Mouse (Mus musculus) liver, postnatal 0 days (tissue): ENCODE data around the gene Phyhd1. TPM values are rescaled to one million over a fixed set of nuclear protein-coding genes. Genes with fewer than 3 reads are reported as not detected.

ENCODE experiments used
- ATAC-seq: fragments of 200-750 bp; cut with Nextera tagmentation; 2 replicates; pipeline ENCODE4 v1.8.0; 2017; ENCODE audit warnings: mild to moderate bottlenecking, moderate library complexity
- DNase-seq: peaks from one replicate; pipeline ENCODE4 v3.0.0-alpha.2; 2016
- H3K27ac ChIP-seq: fragments of 300-500 bp; sonication (generic); 2 replicates; pipeline ENCODE4 v1.5.1; 2014; ENCODE audit warnings: antibody characterized with exemption, moderate library complexity, mild to moderate bottlenecking, low read depth
- H3K27me3 ChIP-seq: fragments of 300-500 bp; sonication (generic); 2 replicates; pipeline ENCODE4 v1.6.1; 2014; ENCODE audit warnings: low read length, control low read depth, mixed read lengths; ENCODE audit not compliant: insufficient read depth
- H3K36me3 ChIP-seq: fragments of 300-500 bp; sonication (generic); replicated peaks from 2 replicates; pipeline ENCODE4 v1.6.1; 2014; ENCODE audit warnings: mild to moderate bottlenecking, control low read depth, low read length, moderate library complexity, mixed read lengths; ENCODE audit not compliant: insufficient read depth
- H3K4me1 ChIP-seq: fragments of 300-500 bp; sonication (generic); 2 replicates; pipeline ENCODE4 v1.6.1; 2014; ENCODE audit warnings: antibody characterized with exemption, mild to moderate bottlenecking, control low read depth; ENCODE audit not compliant: insufficient read depth
- H3K4me2 ChIP-seq: fragments of 300-500 bp; sonication (generic); 2 replicates; pipeline ENCODE4 v1.6.1; 2014; ENCODE audit warnings: low read depth, mild to moderate bottlenecking, low read length, moderate library complexity, mixed read lengths
- H3K4me3 ChIP-seq: fragments of 300-500 bp; sonication (generic); 2 replicates; pipeline ENCODE4 v1.5.1; 2014; ENCODE audit warnings: low read depth, low read length
- H3K9ac ChIP-seq: fragments of 300-500 bp; sonication (generic); replicated peaks from 2 replicates; pipeline ENCODE4 v1.6.1; 2014; ENCODE audit warnings: mild to moderate bottlenecking, moderate library complexity
- H3K9me3 ChIP-seq: fragments of 300-500 bp; sonication (generic); 2 replicates; pipeline ENCODE4 v1.6.1; 2016; ENCODE audit warnings: mild to moderate bottlenecking, control low read depth, low read length, mixed read lengths
- CTCF ChIP-seq: sonication (generic); IDR thresholded peaks from 2 replicates; pipeline ENCODE4 v1.5.1; 2016; ENCODE audit warnings: antibody characterized with exemption, low read depth
- EP300 ChIP-seq: IDR thresholded peaks from 2 replicates; pipeline ENCODE4 v1.6.1; 2016; ENCODE audit warnings: antibody characterized with exemption, low read depth, mild to moderate bottlenecking
- WGBS: fragments of 180-500 bp; shearing (Covaris S2); extraction: QIAGEN DNeasy Blood & Tissue Kit; methylation state at CpG from one replicate; pipeline ENCODE4 v1.1.7; 2014; ENCODE audit not compliant: insufficient replicate concordance; 5-methylcytosine and 5-hydroxymethylcytosine counted together
- polyA plus RNA-seq: library from polyadenylated mRNA; unstranded; fragments of >200 nt; fragmentation: Nextera tagmentation; extraction: Ambion mirVana; gene quantifications from 2 replicates; pipeline ENCODE4 v1.2.1, GENCODE M21; 2015

The Phyhd1 gene
- polyA plus RNA-seq, 1 experiment from 2014 or later, result 23.2 TPM

DNA sequence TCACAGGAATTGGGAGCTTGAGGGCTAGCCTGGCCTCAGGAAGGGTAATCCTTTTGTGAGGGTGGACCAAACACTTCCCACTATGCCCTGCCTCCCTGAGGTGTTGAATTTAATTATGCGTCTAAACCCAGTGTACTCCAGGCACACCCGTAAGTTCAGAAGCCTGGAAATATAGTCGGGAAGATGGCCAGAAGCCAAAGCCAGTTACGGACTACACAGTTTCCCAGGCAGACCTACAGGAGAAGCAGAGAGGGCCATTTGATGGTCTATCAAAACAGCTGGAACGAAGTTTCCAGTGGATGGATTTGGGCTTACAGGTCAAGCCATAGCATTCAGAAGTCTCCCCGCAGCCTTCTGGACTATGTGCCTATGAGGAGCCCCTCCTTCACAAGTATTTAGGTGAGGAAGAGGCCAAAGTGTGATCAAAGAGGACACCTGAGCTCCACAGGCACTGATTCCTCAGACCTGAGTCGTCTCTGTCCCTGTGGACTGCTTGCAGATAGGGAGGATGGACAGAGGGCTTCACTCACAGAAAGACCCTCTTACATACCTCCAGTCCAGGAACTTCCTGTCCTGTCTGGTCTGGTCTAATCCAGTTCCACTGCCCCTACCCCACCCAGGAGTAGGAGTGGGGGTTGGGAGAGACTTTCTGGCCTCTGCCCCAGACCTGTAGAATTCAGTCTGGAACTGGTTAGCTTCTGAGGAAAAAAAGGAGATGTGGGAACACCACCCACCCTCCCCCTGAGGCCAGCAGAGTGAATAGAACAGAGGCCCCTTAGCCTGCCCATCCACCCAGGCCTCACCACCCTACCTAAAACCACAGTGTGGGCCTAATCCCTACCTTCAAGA lies 1.1 kb upstream of the Phyhd1 start:
- Histone ChIP-seq H3K4me2 (no peak overlapping the region), H3K4me1 (peaks cover 45% of the 10 kb centered on the region), H3K27me3 (no peaks in the 10 kb centered on the region), H3K27ac (peak overlapping the region; percentile 91), H3K36me3 (peaks cover 36% of the 10 kb centered on the region), H3K9ac (no peak overlapping the region; the same call in 1 of the 2 replicates), H3K9me3 (no peaks in the 10 kb centered on the region), H3K4me3 (no peak overlapping the region)
- WGBS, result 63% methylated on average over 7 of the region's 7 CpGs
- DNase-seq (no peak), ATAC-seq (no peak)
- TF ChIP-seq CTCF, result no peak
- TF ChIP-seq EP300, result no peak

GRCm38 (mm10) chr2:30266392-30266941 lies 464 bp downstream of the Phyhd1 start:
- TF ChIP-seq CTCF (no peak), EP300 (no peak)
- ATAC-seq, result peak; percentile 83
- H3K9me3 ChIP-seq, result no peaks in the 10 kb centered on the region
- peaks cover 30% of the 10 kb centered on the region for H3K36me3 ChIP-seq
- peak overlapping the region; percentile 55 for H3K9ac ChIP-seq
- H3K4me3 ChIP-seq, result peak overlapping the region; percentile 27
- peak overlapping the region; percentile 69 for H3K4me2 ChIP-seq
- 36% methylated on average over 4 of the region's 4 CpGs for WGBS
- H3K27ac ChIP-seq, result peak overlapping the region; percentile 91
- peak; percentile 73 for DNase-seq
- no peaks in the 10 kb centered on the region for H3K27me3 ChIP-seq
- H3K4me1 ChIP-seq, result peaks cover 44% of the 10 kb centered on the region

DNA sequence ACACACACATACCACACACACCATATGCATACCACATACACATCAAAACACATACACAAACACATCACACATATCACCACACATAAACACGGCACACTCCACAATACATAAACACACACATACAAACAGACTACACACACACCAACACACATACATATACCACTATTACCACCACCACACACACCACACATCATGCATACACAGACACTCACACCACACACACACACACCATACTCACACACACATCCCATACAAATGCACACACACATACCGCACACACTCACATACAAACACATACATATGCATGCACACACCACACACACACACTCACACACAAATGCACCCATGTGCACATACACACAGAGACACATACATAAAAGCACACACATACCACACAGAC lies 1.5 kb downstream of the Phyhd1 start:
- no peak overlapping the region for H3K4me3 ChIP-seq
- 87% methylated on average over 2 of the region's 2 CpGs for WGBS
- peaks cover 44% of the 10 kb centered on the region for H3K4me1 ChIP-seq
- peaks cover 20% of the 10 kb centered on the region for H3K36me3 ChIP-seq
- TF ChIP-seq EP300 (no peak), CTCF (no peak)
- no peaks in the 10 kb centered on the region for H3K9me3 ChIP-seq
- no peak for DNase-seq
- no peaks in the 10 kb centered on the region for H3K27me3 ChIP-seq
- no peak overlapping the region; the same call in 1 of the 2 replicates for H3K9ac ChIP-seq
- H3K4me2 ChIP-seq, result peak overlapping the region; percentile 69; the same call in 1 of the 2 replicates
- no peak for ATAC-seq
- peak overlapping the region; percentile 91 for H3K27ac ChIP-seq

DNA sequence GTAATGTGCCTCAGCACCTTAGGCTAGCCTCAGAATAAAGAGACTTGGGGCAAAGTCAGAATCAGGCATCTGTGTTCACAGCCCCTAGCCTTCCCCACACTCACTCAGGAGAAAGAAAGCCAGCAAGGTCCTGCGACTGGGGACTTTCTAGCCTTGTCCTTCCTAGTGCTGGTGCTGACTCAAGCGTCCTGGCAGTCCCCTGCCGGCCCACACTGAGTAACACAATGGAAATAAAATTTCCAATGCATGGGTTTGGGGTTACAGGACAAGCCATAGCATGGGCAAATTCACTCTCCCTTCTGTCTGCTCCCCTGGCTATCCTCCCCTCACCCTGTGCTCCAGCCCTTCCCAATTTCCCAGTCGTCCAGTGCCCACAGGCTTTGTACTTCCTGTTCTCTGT lies 2.4 kb downstream of the Phyhd1 start:
- no peak for DNase-seq

GRCm38 (mm10) chr2:30269241-30269990 lies 3.4 kb downstream of the Phyhd1 start:
- H3K27ac ChIP-seq, result peak overlapping the region; percentile 50; the same call in 1 of the 2 replicates

More for the DNA sequence above, 2.4 kb downstream of the Phyhd1 start:
- peaks cover 16% of the 10 kb centered on the region for H3K36me3 ChIP-seq
- no peaks in the 10 kb centered on the region for H3K9me3 ChIP-seq
- H3K27ac ChIP-seq, result peak overlapping the region; percentile 45; the same call in 1 of the 2 replicates
- no peak overlapping the region; the same call in 1 of the 2 replicates for H3K9ac ChIP-seq
- H3K4me2 ChIP-seq, result peak overlapping the region; percentile 22; the same call in 1 of the 2 replicates
- ATAC-seq, result no peak
- TF ChIP-seq EP300 (no peak), CTCF (0 out of 2 replicates have a peak, but pooled peaks have one; percentile 9)
- no peak overlapping the region for H3K4me3 ChIP-seq
- WGBS, result 49% methylated on average over 4 of the region's 4 CpGs
- no peaks in the 10 kb centered on the region for H3K27me3 ChIP-seq
- H3K4me1 ChIP-seq, result peaks cover 44% of the 10 kb centered on the region

GRCm38 (mm10) chr2:30270134-30270533 lies 4.1 kb downstream of the Phyhd1 start:
- H3K4me1 ChIP-seq, result peaks cover 37% of the 10 kb centered on the region
- H3K4me3 ChIP-seq, result no peak overlapping the region
- no peak overlapping the region for H3K4me2 ChIP-seq
- TF ChIP-seq EP300, result peak; percentile 65
- peak; percentile 93 for TF ChIP-seq CTCF
- H3K9ac ChIP-seq, result no peak overlapping the region
- peak overlapping the region; percentile 50; the same call in 1 of the 2 replicates for H3K27ac ChIP-seq
- ATAC-seq (peak; percentile 75), DNase-seq (peak; percentile 51)
- no peaks in the 10 kb centered on the region; the same call in none of the 2 replicates for H3K36me3 ChIP-seq
- WGBS, result 23% methylated on average over 1 of the region's 1 CpGs
- no peaks in the 10 kb centered on the region for H3K9me3 ChIP-seq
- no peaks in the 10 kb centered on the region for H3K27me3 ChIP-seq

More at GRCm38 (mm10) chr2:30269241-30269990, 3.4 kb downstream of the Phyhd1 start:
- Histone ChIP-seq H3K9me3 (no peaks in the 10 kb centered on the region), H3K36me3 (peaks cover 6% of the 10 kb centered on the region), H3K4me2 (no peak overlapping the region), H3K9ac (no peak overlapping the region), H3K4me3 (no peak overlapping the region), H3K4me1 (peaks cover 44% of the 10 kb centered on the region), H3K27me3 (no peaks in the 10 kb centered on the region)
- 73% methylated on average over 17 of the region's 17 CpGs for WGBS
- ATAC-seq (no peak), DNase-seq (no peak)
- TF ChIP-seq CTCF, result no peak
- no peak for TF ChIP-seq EP300
